Mouse (Mus musculus) intestine, postnatal 0 days (tissue): Measurements from ENCODE around the gene Abcf1. TPM values are rescaled to one million over a fixed set of nuclear protein-coding genes. Genes with fewer than 3 reads are reported as not detected.
"Not testable (repeated sequence)": the region's sequence is repeated elsewhere in the genome, so short reads cannot be mapped to it uniquely, and the experiment has no call there.

Source experiments
- ATAC-seq: fragments of 200-750 bp; cut with Nextera tagmentation; 2 replicates; pipeline ENCODE4 v1.8.0; 2017; ENCODE audit warnings: mild to moderate bottlenecking, moderate TSS enrichment, moderate library complexity
- H3K27ac ChIP-seq: fragments of 300-500 bp; sonication (generic); 2 replicates; pipeline ENCODE4 v1.5.1; 2014; ENCODE audit warnings: mild to moderate bottlenecking, low read depth, low read length, moderate library complexity
- H3K27me3 ChIP-seq: fragments of 300-500 bp; sonication (generic); replicated peaks from 2 replicates; pipeline ENCODE4 v1.6.1; 2014; ENCODE audit warnings: low read length, mixed read lengths; ENCODE audit not compliant: control insufficient read depth, insufficient read depth
- H3K36me3 ChIP-seq: fragments of 300-500 bp; sonication (generic); 2 replicates; pipeline ENCODE4 v1.6.1; 2014; ENCODE audit warnings: mild to moderate bottlenecking, moderate library complexity; ENCODE audit not compliant: control insufficient read depth, insufficient read depth
- H3K4me1 ChIP-seq: fragments of 300-500 bp; sonication (generic); replicated peaks from 2 replicates; pipeline ENCODE4 v1.6.1; 2014; ENCODE audit warnings: antibody characterized with exemption, low read length, mixed read lengths; ENCODE audit not compliant: control insufficient read depth, insufficient read depth
- H3K4me2 ChIP-seq: fragments of 300-500 bp; sonication (generic); replicated peaks from 2 replicates; pipeline ENCODE4 v1.6.1; 2014; ENCODE audit warnings: low read depth, mild to moderate bottlenecking, moderate library complexity
- H3K4me3 ChIP-seq: fragments of 300-500 bp; sonication (generic); 2 replicates; pipeline ENCODE4 v1.5.1; 2014; ENCODE audit warnings: low read depth, low read length
- H3K9ac ChIP-seq: fragments of 300-500 bp; sonication (generic); 2 replicates; pipeline ENCODE4 v1.6.1; 2014; ENCODE audit warnings: mild to moderate bottlenecking, low read depth, low read length
- H3K9me3 ChIP-seq: fragments of 300-500 bp; sonication (generic); 2 replicates; pipeline ENCODE4 v1.6.1; 2016; ENCODE audit warnings: mixed run types; ENCODE audit not compliant: control insufficient read depth
- CTCF ChIP-seq: sonication (generic); IDR thresholded peaks from 2 replicates; pipeline ENCODE4 v1.5.1; 2016; ENCODE audit warnings: low read depth, mild to moderate bottlenecking, control low read depth, antibody characterized with exemption, moderate library complexity
- WGBS: fragments of 180-500 bp; shearing (Covaris S2); extraction: QIAGEN DNeasy Blood & Tissue Kit; methylation state at CpG from one replicate; pipeline ENCODE4 v1.1.7; 2014; 5-methylcytosine and 5-hydroxymethylcytosine counted together
- polyA plus RNA-seq: library from polyadenylated mRNA; unstranded; fragments of >200 nt; fragmentation: Nextera tagmentation; extraction: Ambion mirVana; gene quantifications from 2 replicates; pipeline ENCODE4 v1.2.1, GENCODE M21; 2015

The Abcf1 gene
- polyA plus RNA-seq, 1 experiment from 2014 or later, result 84.1 TPM

DNA sequence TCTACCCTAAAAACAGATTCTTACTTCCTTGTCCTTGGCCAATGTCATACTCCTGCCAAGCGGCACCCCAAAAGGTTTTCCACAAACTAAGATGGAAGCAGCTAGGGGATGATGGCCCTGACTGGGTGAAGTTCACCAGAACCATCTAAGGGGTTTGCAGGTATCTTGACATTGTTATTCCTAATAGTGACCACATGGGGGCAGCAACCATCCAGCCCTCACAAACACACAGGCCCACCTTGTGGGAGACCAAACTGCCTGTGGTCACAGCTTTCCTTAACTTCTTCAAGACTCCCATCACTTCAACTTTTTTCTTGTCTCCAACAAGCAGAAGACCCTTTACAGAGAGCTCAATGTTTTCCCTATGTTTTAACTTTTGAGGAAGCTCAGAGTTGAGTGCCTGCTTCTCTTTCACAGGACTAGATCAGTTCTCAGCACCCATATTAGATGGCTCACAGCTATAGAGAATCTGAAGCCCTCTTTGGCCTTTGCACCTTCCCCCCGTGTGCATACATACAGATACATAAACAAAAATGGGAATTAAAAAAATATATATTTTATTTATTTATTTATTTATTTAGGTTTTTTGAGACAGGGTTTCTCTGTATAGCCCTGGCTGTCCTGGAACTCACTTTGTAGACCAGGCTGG is 31.7 kb downstream of the Abcf1 start:
- H3K36me3 ChIP-seq, result no peaks in the 10 kb centered on the region
- H3K27ac ChIP-seq, result no peak overlapping the region
- no peak overlapping the region for H3K9ac ChIP-seq
- TF ChIP-seq CTCF, result peak; percentile 91
- 38% methylated on average over 2 of the region's 2 CpGs for WGBS
- no peaks in the 10 kb centered on the region for H3K9me3 ChIP-seq
- no peak overlapping the region for H3K4me3 ChIP-seq
- ATAC-seq, result peak; percentile 61; the same call in 1 of the 2 replicates
- no peak overlapping the region for H3K4me2 ChIP-seq
- H3K27me3 ChIP-seq, result no peaks in the 10 kb centered on the region
- no peaks in the 10 kb centered on the region for H3K4me1 ChIP-seq

DNA sequence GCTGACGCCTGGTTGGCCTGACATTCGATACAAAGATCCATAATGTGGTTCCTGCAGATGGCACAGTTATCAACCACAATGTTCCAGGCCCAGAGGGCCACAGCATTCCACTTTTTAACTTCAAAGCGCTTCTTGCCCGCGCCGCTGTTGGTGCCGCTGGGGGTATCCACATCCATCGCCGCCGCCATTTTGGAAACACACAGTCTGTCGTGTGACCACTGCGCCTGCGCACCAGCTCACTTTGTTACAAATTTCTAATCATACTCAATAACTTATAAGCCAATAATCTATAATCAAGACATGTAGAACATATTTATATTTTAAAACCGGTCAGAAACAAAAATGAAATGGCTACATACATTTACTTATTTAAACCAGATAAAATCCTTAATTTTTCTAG is 33.8 kb downstream of the Abcf1 start:
- H3K4me3 ChIP-seq, H3K4me1 ChIP-seq, H3K27ac ChIP-seq, ATAC-seq, H3K9ac ChIP-seq, H3K9me3 ChIP-seq, H3K27me3 ChIP-seq, H3K4me2 ChIP-seq, H3K36me3 ChIP-seq: not testable (repeated sequence)
- WGBS, result 83% methylated on average over 14 of the region's 14 CpGs

DNA sequence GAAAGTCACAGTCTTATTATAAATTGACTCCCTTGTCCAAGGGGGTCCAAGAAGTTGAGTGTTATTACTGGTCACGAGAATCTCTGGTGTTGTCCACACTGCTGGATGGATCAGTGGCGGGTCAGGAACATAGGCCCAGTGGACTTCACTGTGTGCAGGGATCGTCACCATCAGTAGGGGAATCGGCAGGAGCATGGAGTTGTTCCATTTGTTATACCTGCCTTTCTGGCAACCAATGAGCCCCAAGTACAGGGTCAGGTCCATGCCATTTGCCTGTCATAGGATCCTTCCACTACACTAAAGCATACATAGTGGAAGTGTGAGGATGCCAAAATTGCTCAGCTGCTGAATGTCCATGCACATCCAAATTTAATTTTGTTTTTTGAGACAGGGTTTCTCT is 37.0 kb downstream of the Abcf1 start:
- Histone ChIP-seq H3K4me3 (no peak overlapping the region), H3K36me3 (peaks cover 35% of the 10 kb centered on the region), H3K9ac (no peak overlapping the region), H3K4me2 (no peak overlapping the region), H3K27me3 (no peaks in the 10 kb centered on the region), H3K9me3 (no peaks in the 10 kb centered on the region), H3K27ac (no peak overlapping the region), H3K4me1 (no peaks in the 10 kb centered on the region)
- ATAC-seq, result no peak
- TF ChIP-seq CTCF, result no peak
- 87% methylated on average over 4 of the region's 4 CpGs for WGBS

DNA sequence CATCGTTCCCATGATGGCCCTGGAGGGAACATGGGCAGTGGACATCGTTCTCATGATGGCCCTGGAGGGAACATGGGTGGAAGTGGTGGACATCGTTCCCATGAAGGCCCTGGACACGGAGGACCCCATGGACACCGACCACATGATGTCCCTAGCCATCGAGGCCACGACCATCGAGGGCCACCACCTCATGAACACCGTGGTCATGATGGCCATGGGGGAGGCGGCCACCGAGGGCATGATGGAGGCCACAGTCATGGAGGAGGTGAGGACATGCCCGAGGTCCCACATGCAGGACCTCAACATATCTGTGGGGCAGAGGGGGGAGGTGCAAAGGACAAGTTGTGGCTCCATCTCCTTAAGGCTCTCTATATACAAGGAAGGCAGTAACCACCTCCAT is 38.9 kb downstream of the Abcf1 start:
- peaks cover 47% of the 10 kb centered on the region for H3K36me3 ChIP-seq
- 95% methylated on average over 12 of the region's 12 CpGs for WGBS

DNA sequence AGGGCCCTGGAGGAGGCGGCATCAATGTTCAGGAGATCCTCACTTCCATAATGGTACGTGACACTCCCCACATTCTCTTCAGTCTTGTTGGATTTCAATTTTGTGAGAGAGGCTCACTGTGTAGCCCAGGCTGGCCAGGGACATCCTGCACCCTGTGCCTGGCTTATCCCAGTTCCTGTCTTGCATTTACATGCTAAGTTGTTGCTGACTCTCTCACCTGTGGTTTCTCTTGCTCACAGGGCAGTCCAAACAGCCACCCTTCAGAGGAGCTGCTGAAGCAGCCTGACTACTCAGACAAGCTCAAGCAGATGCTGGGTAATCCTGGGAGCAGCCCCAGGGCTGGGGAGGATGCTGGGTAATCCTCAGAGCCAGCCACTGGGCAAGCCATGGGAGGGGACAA is 40.0 kb downstream of the Abcf1 start:
- Histone ChIP-seq H3K4me2 (no peak overlapping the region), H3K36me3 (peaks cover 58% of the 10 kb centered on the region), H3K9me3 (no peaks in the 10 kb centered on the region), H3K27ac (no peak overlapping the region), H3K27me3 (no peaks in the 10 kb centered on the region), H3K4me1 (no peaks in the 10 kb centered on the region), H3K9ac (no peak overlapping the region), H3K4me3 (no peak overlapping the region)
- 97% methylated on average over 2 of the region's 2 CpGs for WGBS
- no peak for ATAC-seq
- TF ChIP-seq CTCF, result no peak

More for the DNA sequence above, 38.9 kb downstream of the Abcf1 start:
- no peak overlapping the region for H3K4me2 ChIP-seq
- ATAC-seq, result no peak
- no peak overlapping the region for H3K9ac ChIP-seq
- TF ChIP-seq CTCF, result no peak
- no peaks in the 10 kb centered on the region for H3K9me3 ChIP-seq
- no peak overlapping the region for H3K27ac ChIP-seq
- no peak overlapping the region for H3K4me3 ChIP-seq
- H3K4me1 ChIP-seq, result no peaks in the 10 kb centered on the region
- no peaks in the 10 kb centered on the region for H3K27me3 ChIP-seq

DNA sequence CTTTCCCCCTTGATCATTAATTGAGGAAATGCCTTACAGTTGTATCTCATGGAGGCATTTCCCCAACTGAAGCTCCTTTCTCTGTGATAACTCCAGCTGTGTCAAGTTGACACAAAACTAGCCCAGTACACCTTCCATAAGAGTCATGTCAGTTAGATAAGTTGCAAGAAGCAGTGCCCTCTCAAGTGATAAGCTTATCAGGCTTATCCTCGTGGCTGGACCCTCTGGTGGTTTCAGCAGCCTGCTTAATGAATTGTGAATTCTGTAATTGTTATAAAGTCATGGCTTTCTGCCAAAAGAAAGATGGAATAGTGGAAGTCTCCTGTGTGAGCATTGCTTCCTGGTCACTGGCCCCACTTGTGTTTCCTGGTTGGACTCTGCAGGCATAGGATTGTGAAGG is 42.1 kb downstream of the Abcf1 start:
- Histone ChIP-seq H3K4me3 (no peak overlapping the region), H3K9ac (no peak overlapping the region), H3K4me1 (no peaks in the 10 kb centered on the region), H3K27ac (no peak overlapping the region), H3K36me3 (peaks cover 72% of the 10 kb centered on the region), H3K9me3 (no peaks in the 10 kb centered on the region), H3K27me3 (no peaks in the 10 kb centered on the region), H3K4me2 (no peak overlapping the region)
- no peak for TF ChIP-seq CTCF
- no peak for ATAC-seq
- WGBS, result 18% methylated on average over 1 of the region's 1 CpGs

DNA sequence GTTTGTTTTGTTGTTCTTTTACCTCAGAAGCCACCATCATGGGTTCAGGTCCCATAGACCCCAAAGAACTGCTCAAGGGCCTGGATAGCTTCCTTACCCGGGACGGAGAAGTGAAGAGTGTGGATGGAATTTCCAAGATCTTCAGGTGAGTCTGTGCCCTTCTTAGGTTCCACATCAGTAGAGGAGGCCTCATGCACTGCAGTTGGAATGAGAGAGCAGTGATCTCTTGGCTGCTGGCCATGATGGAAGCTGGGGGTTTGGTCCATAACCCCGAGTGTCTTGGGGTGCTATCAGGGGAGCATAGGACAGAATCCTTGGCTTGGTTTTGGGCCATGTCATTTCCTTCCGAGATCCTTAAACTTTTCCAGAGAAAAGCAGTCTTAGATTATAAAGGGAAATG is 46.3 kb downstream of the Abcf1 start:
- Histone ChIP-seq H3K27me3 (no peaks in the 10 kb centered on the region), H3K27ac (no peak overlapping the region), H3K36me3 (peaks cover 43% of the 10 kb centered on the region), H3K4me1 (peaks cover 4% of the 10 kb centered on the region; the same call in 1 of the 2 replicates), H3K4me2 (no peak overlapping the region), H3K9me3 (no peaks in the 10 kb centered on the region), H3K9ac (no peak overlapping the region), H3K4me3 (no peak overlapping the region)
- WGBS, result 91% methylated on average over 4 of the region's 4 CpGs
- TF ChIP-seq CTCF, result no peak
- no peak for ATAC-seq
